Mouse (Mus musculus) spleen, adult 2 months (tissue): ENCODE measurements around the gene Sdhb. TPM values are rescaled to one million over a fixed set of nuclear protein-coding genes. Genes with fewer than 3 reads are reported as not detected.

ENCODE experiments used
- DNase-seq, 2 experiments: peaks; one replicate each; pipeline versions ENCODE4 v3.0.0 to v3.0.0-alpha.2; 2012 to 2021; ENCODE audit warnings: low spot score in 2 of 2, low read depth in 1 of 2
- H3K27ac ChIP-seq: fragments of 200-500 bp; 2 replicates; pipeline ENCODE4 v1.5.1; 2012; ENCODE audit warnings: low read length, inconsistent platforms; ENCODE audit not compliant: insufficient read depth
- H3K27me3 ChIP-seq: fragments of 200-500 bp; 2 replicates; pipeline ENCODE4 v1.6.1; 2012; ENCODE audit warnings: mild to moderate bottlenecking, moderate library complexity, low read length, inconsistent platforms; ENCODE audit not compliant: control insufficient read depth, insufficient read depth
- H3K36me3 ChIP-seq: fragments of 200-500 bp; 2 replicates; pipeline ENCODE4 v1.6.1; 2012; ENCODE audit warnings: mild to moderate bottlenecking, low read length, inconsistent platforms; ENCODE audit not compliant: control insufficient read depth, insufficient read depth
- H3K4me1 ChIP-seq: fragments of 200-500 bp; 2 replicates; pipeline ENCODE4 v1.6.1; 2011; ENCODE audit warnings: inconsistent platforms; ENCODE audit not compliant: control insufficient read depth, insufficient read depth, insufficient read length
- H3K4me3 ChIP-seq: fragments of 200-500 bp; 2 replicates; pipeline ENCODE4 v1.5.1; 2011; ENCODE audit warnings: mild to moderate bottlenecking, inconsistent platforms; ENCODE audit not compliant: insufficient read depth, insufficient read length; ENCODE audit errors: extremely low read depth
- CTCF ChIP-seq: fragments of 200-500 bp; IDR thresholded peaks from 2 replicates; pipeline ENCODE4 v1.5.1; 2011; ENCODE audit warnings: mild to moderate bottlenecking, inconsistent platforms; ENCODE audit not compliant: insufficient read depth, insufficient read length, insufficient replicate concordance; ENCODE audit errors: extremely low read depth
- POLR2A ChIP-seq: fragments of 200-500 bp; IDR thresholded peaks from 2 replicates; pipeline ENCODE4 v1.6.1; 2011; ENCODE audit warnings: low read depth, low read length, inconsistent platforms
- WGBS: fragments of 180-500 bp; shearing (Covaris S2); methylation state at CpG from one replicate; pipeline ENCODE4 v1.1.7; 2018; 5-methylcytosine and 5-hydroxymethylcytosine counted together
- polyA plus RNA-seq: library from polyadenylated mRNA; depleted of rRNA; stranded (reverse); fragments of >200 nt; gene quantifications from 2 replicates; pipeline ENCODE4 v1.2.3, GENCODE M21; 2012; rRNA removed

The Sdhb gene
- polyA plus RNA-seq: 66.0 and 79.2 TPM in 2 replicates

- Histone ChIP-seq H3K4me3 (peak within 1 kb of the TSS; percentile 88), H3K36me3 (no peaks in the 10 kb centered on the region; the same call in 1 of the 2 replicates), H3K27ac (peak within 1 kb of the TSS; percentile 87), H3K4me1 (peaks cover 10% of the 10 kb centered on the region; the same call in 1 of the 2 replicates), H3K27me3 (no peaks in the 10 kb centered on the region)
- WGBS: 6% methylated on average over 37 of the region's 37 CpGs
- TF ChIP-seq CTCF (no peak), POLR2A (no peak)
- DNase-seq: peak; percentile 90 to 95
Observed at GRCm38 (mm10) chr4:140960781-140961466, at the start of gene Sdhb. Gene Sdhb, plus strand, starts transcription at chr4:140961203.

- H3K4me1 ChIP-seq: peaks cover 4% of the 10 kb centered on the region; the same call in 1 of the 2 replicates
- no peak for DNase-seq
- no peak overlapping the region for H3K27ac ChIP-seq
- no peaks in the 10 kb centered on the region for H3K36me3 ChIP-seq
- no peak overlapping the region for H3K4me3 ChIP-seq
- 91% methylated on average over 9 of the region's 9 CpGs for WGBS
- TF ChIP-seq CTCF (no peak), POLR2A (no peak)
- no peaks in the 10 kb centered on the region for H3K27me3 ChIP-seq
Observed at GRCm38 (mm10) chr4:140911416-140911815, 49.6 kb upstream of the Sdhb start.

GRCm38 (mm10) chr4:140912271-140912833 is 48.7 kb upstream of the Sdhb start:
- Histone ChIP-seq H3K4me1 (no peaks in the 10 kb centered on the region), H3K4me3 (no peak overlapping the region), H3K27me3 (no peaks in the 10 kb centered on the region), H3K36me3 (no peaks in the 10 kb centered on the region), H3K27ac (no peak overlapping the region)
- DNase-seq: no peak
- TF ChIP-seq CTCF: no peak
- TF ChIP-seq POLR2A: no peak
- WGBS: 89% methylated on average over 10 of the region's 10 CpGs

- WGBS: 88% methylated on average over 9 of the region's 9 CpGs
- H3K4me3 ChIP-seq: no peak overlapping the region
- H3K27ac ChIP-seq: no peak overlapping the region
- no peaks in the 10 kb centered on the region for H3K4me1 ChIP-seq
- H3K27me3 ChIP-seq: no peaks in the 10 kb centered on the region
- no peak for TF ChIP-seq CTCF
- no peak for TF ChIP-seq POLR2A
- no peaks in the 10 kb centered on the region for H3K36me3 ChIP-seq
- no peak for DNase-seq
Observed at GRCm38 (mm10) chr4:140913565-140913964, 47.4 kb upstream of the Sdhb start.

GRCm38 (mm10) chr4:140914731-140915131 is 46.3 kb upstream of the Sdhb start:
- Histone ChIP-seq H3K4me1 (peaks cover 3% of the 10 kb centered on the region; the same call in 1 of the 2 replicates), H3K27ac (no peak overlapping the region), H3K27me3 (no peaks in the 10 kb centered on the region), H3K4me3 (no peak overlapping the region), H3K36me3 (no peaks in the 10 kb centered on the region)
- 84% methylated on average over 6 of the region's 6 CpGs for WGBS
- DNase-seq: no peak
- TF ChIP-seq CTCF: no peak
- TF ChIP-seq POLR2A: no peak

- DNase-seq: no peak
- Histone ChIP-seq H3K27me3 (no peaks in the 10 kb centered on the region), H3K4me1 (peaks cover 4% of the 10 kb centered on the region; the same call in 1 of the 2 replicates), H3K27ac (no peak overlapping the region), H3K36me3 (no peaks in the 10 kb centered on the region), H3K4me3 (no peak overlapping the region)
- TF ChIP-seq CTCF (no peak), POLR2A (no peak)
- WGBS: 88% methylated on average over 3 of the region's 3 CpGs
Observed at GRCm38 (mm10) chr4:140915235-140915634, 45.8 kb upstream of the Sdhb start.

- no peak for TF ChIP-seq POLR2A
- no peak for TF ChIP-seq CTCF
- H3K27ac ChIP-seq: no peak overlapping the region
- DNase-seq: no peak
- H3K36me3 ChIP-seq: no peaks in the 10 kb centered on the region
- no peak overlapping the region for H3K4me3 ChIP-seq
- 90% methylated on average over 5 of the region's 5 CpGs for WGBS
- peaks cover 8% of the 10 kb centered on the region; the same call in 1 of the 2 replicates for H3K4me1 ChIP-seq
- H3K27me3 ChIP-seq: no peaks in the 10 kb centered on the region
Observed at GRCm38 (mm10) chr4:140916296-140916695, 44.7 kb upstream of the Sdhb start.
